Mouse (Mus musculus) liver, embryonic 14.5 days (tissue): ENCODE data around the gene 2210016F16Rik.

Experiments used
- CTCF ChIP-seq: IDR thresholded peaks from 2 replicates; pipeline ENCODE4 v1.5.1; 2016; ENCODE audit warnings: antibody characterized with exemption, low read depth, control low read depth
- EP300 ChIP-seq: IDR thresholded peaks from 2 replicates; pipeline ENCODE4 v1.6.1; 2016; ENCODE audit warnings: antibody characterized with exemption, low read depth

- TF ChIP-seq CTCF (no peak), EP300 (no peak)
Measured at GRCm38 (mm10) chr13:58411073-58411472, 26.0 kb upstream of the 2210016F16Rik start.
